Mouse (Mus musculus) bone marrow, adult 2 months (tissue): ENCODE results near the gene Mob3c.

Experiments
- CTCF ChIP-seq: fragments of 200-500 bp; IDR thresholded peaks from 2 replicates; pipeline ENCODE4 v1.5.1; 2011; ENCODE audit warnings: low read length, control low read depth; ENCODE audit not compliant: control insufficient read depth, insufficient read depth
- POLR2A ChIP-seq: fragments of 200-500 bp; IDR thresholded peaks from 2 replicates; pipeline ENCODE4 v1.6.1; 2011; ENCODE audit warnings: low read depth, mild to moderate bottlenecking, control low read depth, low read length, borderline replicate concordance; ENCODE audit not compliant: control insufficient read depth

GRCm38 (mm10) chr4:115850631-115851030, 22.7 kb downstream of the Mob3c start:
- TF ChIP-seq CTCF (no peak), POLR2A (no peak)
